Mouse (Mus musculus) G1E (cell line): Measurements from ENCODE around the gene Pars2. TPM values are rescaled to one million over a fixed set of nuclear protein-coding genes. Genes with fewer than 3 reads are reported as not detected.

Source experiments
- ATAC-seq: 2 replicates; pipeline ENCODE4 v1.8.0; 2016; ENCODE audit warnings: mild to moderate bottlenecking; ENCODE audit not compliant: insufficient number of reproducible peaks, poor library complexity, low FRiP score, severe bottlenecking; ENCODE audit errors: extremely low read depth
- DNase-seq: peaks from one replicate; pipeline ENCODE4 v3.0.0; 2012; ENCODE audit warnings: low spot score
- H3K27me3 ChIP-seq: 2 replicates; pipeline ENCODE4 v1.6.1; 2012; ENCODE audit warnings: mild to moderate bottlenecking, low read length, inconsistent platforms; ENCODE audit not compliant: insufficient read depth
- H3K36me3 ChIP-seq: replicated peaks from 2 replicates; pipeline ENCODE3; 2012; ENCODE audit warnings: mild to moderate bottlenecking, inconsistent platforms
- H3K4me1 ChIP-seq: 2 replicates; pipeline ENCODE4 v1.6.1; 2012; ENCODE audit warnings: low read depth, low read length, inconsistent platforms, mixed read lengths; ENCODE audit not compliant: insufficient read depth
- H3K4me3 ChIP-seq: 2 replicates; pipeline ENCODE4 v1.5.1; 2012; ENCODE audit warnings: low read depth, mild to moderate bottlenecking, inconsistent platforms, low read length, moderate library complexity, mixed read lengths
- H3K9me3 ChIP-seq: replicated peaks from 2 replicates; pipeline ENCODE4 v1.6.1; 2012; ENCODE audit warnings: inconsistent platforms
- CTCF ChIP-seq: IDR thresholded peaks from 2 replicates; pipeline ENCODE4 v1.5.1; 2012; ENCODE audit warnings: low read depth, low read length, inconsistent platforms, mixed read lengths
- GATA1 ChIP-seq: IDR thresholded peaks from 2 replicates; pipeline ENCODE4 v1.6.1; 2012; ENCODE audit warnings: borderline replicate concordance, low read length, inconsistent platforms, mixed read lengths
- GATA2 ChIP-seq: IDR thresholded peaks from 2 replicates; pipeline ENCODE4 v1.6.1; 2012; ENCODE audit warnings: low read depth, low read length, inconsistent platforms, borderline replicate concordance
- POLR2AphosphoS5 ChIP-seq: IDR thresholded peaks from 2 replicates; pipeline ENCODE4 v1.6.1; 2012; ENCODE audit warnings: low read depth, low read length, inconsistent platforms; ENCODE audit not compliant: insufficient replicate concordance
- TAL1 ChIP-seq: conservative IDR thresholded peaks from 2 replicates; pipeline ENCODE4 v1.6.1; 2012; ENCODE audit warnings: low read depth, low read length, inconsistent platforms, mixed read lengths
- polyA plus RNA-seq: library from polyadenylated mRNA; stranded (reverse); fragments of >175 nt; gene quantifications from 2 replicates; pipeline ENCODE4 v1.2.3, GENCODE M21; 2012
- total RNA-seq, 2 experiments: library from RNA; stranded (forward) in 1 of 2; stranded (reverse) in 1 of 2; fragments of 200-1000 nt in 1 of 2; fragments of >200 nt in 1 of 2; fragmentation: Nextera tagmentation in 1 of 2; gene quantifications; 2 replicates each; pipeline ENCODE4 v1.2.3; 2014 to 2017

Pars2 gene
- total and polyA plus RNA-seq, 3 experiments: 4.5 to 12.7 (median 10.7) TPM

- Histone ChIP-seq H3K27me3 (peaks cover 30% of the 10 kb centered on the region), H3K4me3 (no peak overlapping the region), H3K4me1 (peaks cover 51% of the 10 kb centered on the region), H3K36me3 (no peaks in the 10 kb centered on the region), H3K9me3 (no peaks in the 10 kb centered on the region)
- ATAC-seq (no peak), DNase-seq (no peak)
- TF ChIP-seq TAL1 (no peak), GATA1 (no peak)
Observed at GRCm38 (mm10) chr4:106614881-106615280, 36.0 kb upstream of the Pars2 start.

GRCm38 (mm10) chr4:106615637-106616036 lies 35.2 kb upstream of the Pars2 start:
- Histone ChIP-seq H3K4me1 (peaks cover 47% of the 10 kb centered on the region), H3K36me3 (no peaks in the 10 kb centered on the region), H3K4me3 (no peak overlapping the region), H3K9me3 (no peaks in the 10 kb centered on the region), H3K27me3 (peaks cover 30% of the 10 kb centered on the region)
- DNase-seq: no peak
- no peak for ATAC-seq
- TF ChIP-seq POLR2AphosphoS5: no peak
- TF ChIP-seq TAL1: no peak
- TF ChIP-seq CTCF: no peak
- no peak for TF ChIP-seq GATA1
- TF ChIP-seq GATA2: no peak

GRCm38 (mm10) chr4:106617056-106617455 lies 33.8 kb upstream of the Pars2 start, which contains the start of gene Lexm:
TSS of gene Lexm (minus strand) at chr4:106617241.
- Histone ChIP-seq H3K4me3 (peak within 1 kb of the TSS; percentile 38; the same call in 1 of the 2 replicates), H3K4me1 (peaks cover 47% of the 10 kb centered on the region), H3K9me3 (no peaks in the 10 kb centered on the region), H3K27me3 (peaks cover 28% of the 10 kb centered on the region), H3K36me3 (no peaks in the 10 kb centered on the region)
- ATAC-seq (no peak), DNase-seq (peak; percentile 40)
- TF ChIP-seq GATA1 (no peak), GATA2 (no peak), CTCF (no peak), POLR2AphosphoS5 (no peak), TAL1 (no peak)

DNA sequence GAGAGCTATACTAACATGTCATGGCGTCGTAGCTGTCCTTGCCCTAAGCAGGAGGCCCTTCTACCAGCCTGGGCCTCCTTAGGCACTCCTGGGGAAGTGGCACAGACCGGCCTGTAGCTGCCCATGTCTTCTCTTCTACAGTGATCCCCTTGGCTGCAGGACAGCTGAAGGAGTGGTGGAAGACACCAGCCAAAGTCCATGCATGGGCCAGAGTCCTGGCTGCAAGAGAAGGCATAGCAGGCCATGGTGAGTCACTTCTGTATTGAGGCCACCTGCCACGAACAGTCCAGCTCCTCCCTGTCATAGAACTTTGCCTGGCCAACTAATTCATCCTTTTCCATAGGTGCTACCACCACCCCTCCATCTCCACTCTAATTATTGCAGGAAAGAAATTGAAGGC lies 32.0 kb upstream of the Pars2 start:
- no peak for TF ChIP-seq CTCF
- no peak for TF ChIP-seq GATA2
- no peak for TF ChIP-seq POLR2AphosphoS5
- TF ChIP-seq TAL1: no peak
- Histone ChIP-seq H3K27me3 (peaks cover 31% of the 10 kb centered on the region), H3K4me1 (peaks cover 32% of the 10 kb centered on the region), H3K4me3 (no peak overlapping the region), H3K9me3 (no peaks in the 10 kb centered on the region), H3K36me3 (no peaks in the 10 kb centered on the region)
- ATAC-seq (no peak), DNase-seq (no peak)

- no peak for TF ChIP-seq GATA2
- no peak for TF ChIP-seq POLR2AphosphoS5
- no peak for TF ChIP-seq GATA1
- TF ChIP-seq CTCF: no peak
- no peak for TF ChIP-seq TAL1
- Histone ChIP-seq H3K27me3 (peaks cover 29% of the 10 kb centered on the region), H3K36me3 (no peaks in the 10 kb centered on the region), H3K4me1 (peaks cover 12% of the 10 kb centered on the region), H3K9me3 (no peaks in the 10 kb centered on the region), H3K4me3 (no peak overlapping the region)
- DNase-seq (no peak), ATAC-seq (no peak)
Observed at GRCm38 (mm10) chr4:106621428-106621827, 29.4 kb upstream of the Pars2 start.

DNA sequence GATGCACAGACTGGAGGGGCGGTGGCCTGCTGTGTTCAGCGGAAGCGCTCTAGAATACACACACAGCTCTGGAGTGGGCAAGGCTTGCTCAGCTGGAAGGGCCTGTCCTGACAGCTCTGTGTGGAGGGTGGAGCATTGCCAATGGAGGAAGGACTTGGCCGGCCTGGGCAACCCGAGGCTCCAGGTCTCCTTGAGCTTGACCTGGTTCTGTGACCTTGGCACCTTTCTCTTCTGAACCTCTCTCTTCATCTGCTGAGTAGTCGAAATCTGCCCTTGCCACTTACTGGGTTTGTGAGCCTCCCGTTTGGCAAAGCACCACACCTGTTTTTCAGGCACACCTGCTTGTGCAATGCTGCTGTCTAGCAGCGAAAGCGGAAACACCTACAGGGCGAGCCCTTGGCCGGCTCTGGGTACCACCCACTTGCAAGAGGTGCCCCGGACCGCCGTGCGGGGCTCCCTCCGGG lies 28.8 kb upstream of the Pars2 start, which contains the start of gene Ttc22:
Ttc22 (plus strand) TSS at position 403 of the 464 bp plus-strand sequence.
- DNase-seq: no peak
- H3K4me3 ChIP-seq: no peak within 1 kb of the TSS
- H3K36me3 ChIP-seq: no peaks in the 10 kb centered on the region
- peaks cover 8% of the 10 kb centered on the region for H3K4me1 ChIP-seq
- H3K27me3 ChIP-seq: peaks cover 26% of the 10 kb centered on the region
- TF ChIP-seq POLR2AphosphoS5: no peak
- no peak for TF ChIP-seq TAL1
- TF ChIP-seq GATA1: no peak
- TF ChIP-seq CTCF: no peak
- TF ChIP-seq GATA2: no peak
- no peaks in the 10 kb centered on the region for H3K9me3 ChIP-seq
- no peak for ATAC-seq
